Mouse (Mus musculus): Measurements from ENCODE around the gene Eral1. TPM values are rescaled to one million over a fixed set of nuclear protein-coding genes. Genes with fewer than 3 reads are reported as not detected.

Gene Eral1
- polyA plus RNA-seq (2016; fragmentation: Nextera tagmentation; extraction: Ambion mirVana) = 43.4 and 45.4 TPM in 2 replicates

GRCm38 (mm10) chr11:78079961-78080921 lies at the start of gene Eral1:
Eral1 (minus strand) TSS chr11:78080383.
- Histone ChIP-seq H3K27ac (peak within 1 kb of the TSS; percentile 86), H3K9me3 (replicated peaks) (no peaks in the 10 kb centered on the region), H3K36me3 (peaks cover 30% of the 10 kb centered on the region), H3K4me1 (peaks cover 16% of the 10 kb centered on the region), H3K4me3 (peak within 1 kb of the TSS; percentile 89), H3K27me3 (ENCODE audit: low read depth, poor library complexity, severe bottlenecking) (no peaks in the 10 kb centered on the region)
- DNase-seq (ENCODE audit: low spot score) = peak; percentile 89
- under 1% methylated on average over 42 of the region's 42 CpGs for WGBS

- Histone ChIP-seq H3K27ac (no peak overlapping the region), H3K4me1 (no peaks in the 10 kb centered on the region), H3K27me3 (ENCODE audit: low read depth, poor library complexity, severe bottlenecking) (no peaks in the 10 kb centered on the region), H3K9me3 (replicated peaks) (no peaks in the 10 kb centered on the region), H3K4me3 (no peak overlapping the region), H3K36me3 (peaks cover 22% of the 10 kb centered on the region)
- no peak for DNase-seq (ENCODE audit: low spot score)
- 78% methylated on average over 8 of the region's 8 CpGs for WGBS
Observed at GRCm38 (mm10) chr11:78129458-78129857, 49.3 kb upstream of the Eral1 start.

GRCm38 (mm10) chr11:78126739-78127138 lies 46.6 kb upstream of the Eral1 start:
- H3K9me3 ChIP-seq (replicated peaks) = no peaks in the 10 kb centered on the region
- H3K27me3 ChIP-seq (ENCODE audit: low read depth, poor library complexity, severe bottlenecking) = no peaks in the 10 kb centered on the region
- no peak overlapping the region for H3K27ac ChIP-seq
- H3K4me3 ChIP-seq = no peak overlapping the region
- no peak for DNase-seq (ENCODE audit: low spot score)
- 86% methylated on average over 4 of the region's 4 CpGs for WGBS
- H3K36me3 ChIP-seq = peaks cover 24% of the 10 kb centered on the region
- H3K4me1 ChIP-seq = no peaks in the 10 kb centered on the region

- H3K4me1 ChIP-seq = no peaks in the 10 kb centered on the region
- no peaks in the 10 kb centered on the region for H3K27me3 ChIP-seq (ENCODE audit: low read depth, poor library complexity, severe bottlenecking)
- no peak overlapping the region for H3K4me3 ChIP-seq
- H3K27ac ChIP-seq = no peak overlapping the region
- no peaks in the 10 kb centered on the region for H3K9me3 ChIP-seq (replicated peaks)
- 86% methylated on average over 6 of the region's 6 CpGs for WGBS
- H3K36me3 ChIP-seq = peaks cover 16% of the 10 kb centered on the region
- no peak for DNase-seq (ENCODE audit: low spot score)
Observed at GRCm38 (mm10) chr11:78125691-78126090, 45.5 kb upstream of the Eral1 start.

- DNase-seq (ENCODE audit: low spot score) = no peak
- H3K36me3 ChIP-seq = peaks cover 16% of the 10 kb centered on the region; the same call in 1 of the 2 replicates
- no peaks in the 10 kb centered on the region for H3K27me3 ChIP-seq (ENCODE audit: low read depth, poor library complexity, severe bottlenecking)
- no peak overlapping the region for H3K27ac ChIP-seq
- no peaks in the 10 kb centered on the region for H3K9me3 ChIP-seq (replicated peaks)
- 0 out of 2 replicates have a peak, but pooled peaks cover 3% of the 10 kb centered on the region for H3K4me1 ChIP-seq
- no peak overlapping the region for H3K4me3 ChIP-seq
Observed at GRCm38 (mm10) chr11:78123782-78124181, 43.6 kb upstream of the Eral1 start.

GRCm38 (mm10) chr11:78122815-78123214 lies 42.6 kb upstream of the Eral1 start:
- no peak for DNase-seq (ENCODE audit: low spot score)
- H3K9me3 ChIP-seq (replicated peaks) = no peaks in the 10 kb centered on the region
- 0 out of 2 replicates have a peak, but pooled peaks cover 3% of the 10 kb centered on the region for H3K4me1 ChIP-seq
- 95% methylated on average over 4 of the region's 4 CpGs for WGBS
- no peaks in the 10 kb centered on the region for H3K27me3 ChIP-seq (ENCODE audit: low read depth, poor library complexity, severe bottlenecking)
- no peak overlapping the region for H3K27ac ChIP-seq
- H3K36me3 ChIP-seq = peaks cover 16% of the 10 kb centered on the region; the same call in 1 of the 2 replicates
- no peak overlapping the region for H3K4me3 ChIP-seq

GRCm38 (mm10) chr11:78121176-78121575 lies 41.0 kb upstream of the Eral1 start:
- Histone ChIP-seq H3K36me3 (peaks cover 14% of the 10 kb centered on the region; the same call in 1 of the 2 replicates), H3K27ac (no peak overlapping the region), H3K9me3 (replicated peaks) (no peaks in the 10 kb centered on the region), H3K27me3 (ENCODE audit: low read depth, poor library complexity, severe bottlenecking) (no peaks in the 10 kb centered on the region), H3K4me1 (peaks cover 12% of the 10 kb centered on the region), H3K4me3 (no peak overlapping the region)
- WGBS = 88% methylated on average over 5 of the region's 5 CpGs
- no peak for DNase-seq (ENCODE audit: low spot score)

- H3K9me3 ChIP-seq (replicated peaks) = no peaks in the 10 kb centered on the region
- no peak for DNase-seq (ENCODE audit: low spot score)
- H3K36me3 ChIP-seq = peaks cover 14% of the 10 kb centered on the region; the same call in 1 of the 2 replicates
- H3K4me3 ChIP-seq = no peak overlapping the region
- no peaks in the 10 kb centered on the region for H3K27me3 ChIP-seq (ENCODE audit: low read depth, poor library complexity, severe bottlenecking)
- 86% methylated on average over 8 of the region's 8 CpGs for WGBS
- H3K4me1 ChIP-seq = peaks cover 23% of the 10 kb centered on the region
- 0 out of 2 replicates have a peak overlapping the region, but pooled peaks have one; percentile 30 for H3K27ac ChIP-seq
Observed at GRCm38 (mm10) chr11:78119898-78120297, 39.7 kb upstream of the Eral1 start.

GRCm38 (mm10) chr11:78118467-78118866 lies 38.3 kb upstream of the Eral1 start:
- Histone ChIP-seq H3K36me3 (peaks cover 11% of the 10 kb centered on the region; the same call in 1 of the 2 replicates), H3K4me3 (no peak overlapping the region), H3K4me1 (peaks cover 34% of the 10 kb centered on the region), H3K9me3 (replicated peaks) (no peaks in the 10 kb centered on the region), H3K27ac (no peak overlapping the region), H3K27me3 (ENCODE audit: low read depth, poor library complexity, severe bottlenecking) (no peaks in the 10 kb centered on the region)
- no peak for DNase-seq (ENCODE audit: low spot score)

GRCm38 (mm10) chr11:78116146-78116410 lies 35.9 kb upstream of the Eral1 start:
- Histone ChIP-seq H3K9me3 (replicated peaks) (no peaks in the 10 kb centered on the region), H3K4me3 (peak overlapping the region; percentile 79), H3K27me3 (ENCODE audit: low read depth, poor library complexity, severe bottlenecking) (no peaks in the 10 kb centered on the region), H3K4me1 (peaks cover 34% of the 10 kb centered on the region), H3K36me3 (peaks cover 7% of the 10 kb centered on the region; the same call in 1 of the 2 replicates), H3K27ac (peak overlapping the region; percentile 96)
- WGBS = 13% methylated on average over 5 of the region's 5 CpGs
- DNase-seq (ENCODE audit: low spot score) = no peak

- peaks cover 7% of the 10 kb centered on the region; the same call in 1 of the 2 replicates for H3K36me3 ChIP-seq
- peaks cover 34% of the 10 kb centered on the region for H3K4me1 ChIP-seq
- H3K27ac ChIP-seq = peak overlapping the region; percentile 96
- peak overlapping the region; percentile 79 for H3K4me3 ChIP-seq
- H3K27me3 ChIP-seq (ENCODE audit: low read depth, poor library complexity, severe bottlenecking) = no peaks in the 10 kb centered on the region
- peak; percentile 97 for DNase-seq (ENCODE audit: low spot score)
- no peaks in the 10 kb centered on the region for H3K9me3 ChIP-seq (replicated peaks)
- WGBS = under 1% methylated on average over 34 of the region's 37 CpGs
Observed at GRCm38 (mm10) chr11:78115367-78116145, 35.4 kb upstream of the Eral1 start.

GRCm38 (mm10) chr11:78114676-78115366 lies 34.6 kb upstream of the Eral1 start:
- DNase-seq (ENCODE audit: low spot score) = no peak

More at GRCm38 (mm10) chr11:78114676-78115366, 34.6 kb upstream of the Eral1 start:
- peaks cover 3% of the 10 kb centered on the region; the same call in 1 of the 2 replicates for H3K36me3 ChIP-seq
- peaks cover 33% of the 10 kb centered on the region for H3K4me1 ChIP-seq
- no peaks in the 10 kb centered on the region for H3K9me3 ChIP-seq (replicated peaks)
- peak overlapping the region; percentile 79 for H3K4me3 ChIP-seq
- H3K27me3 ChIP-seq (ENCODE audit: low read depth, poor library complexity, severe bottlenecking) = no peaks in the 10 kb centered on the region
- 14% methylated on average over 19 of the region's 19 CpGs for WGBS
- peak overlapping the region; percentile 96 for H3K27ac ChIP-seq
